In the genomic region with DNA sequence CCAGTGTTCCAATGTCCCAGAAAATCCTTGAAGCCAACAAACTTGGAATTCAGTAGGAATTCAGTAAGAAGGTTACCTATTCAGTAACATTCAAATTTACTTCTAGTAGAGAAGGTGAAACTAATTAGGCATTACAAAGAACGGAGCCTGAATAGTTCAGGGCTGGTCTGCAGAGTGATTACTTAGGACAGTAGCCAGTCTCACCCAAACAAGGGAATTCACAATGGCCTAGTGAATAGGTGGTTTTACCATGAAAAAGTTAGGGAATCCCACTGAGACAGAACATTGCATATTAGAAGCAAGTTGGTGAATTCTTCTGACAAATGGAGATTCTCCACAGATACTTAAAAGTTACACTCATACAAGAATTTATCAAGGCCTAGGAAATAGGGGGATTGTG, we compare ENCODE assay signal across 4 mouse cellular contexts.
A peak's percentile ranks its signal among the peaks of the same experiment; 100 is the strongest.
DNase-seq lines count a peak whose midpoint lies in the region.
"Not testable (repeated sequence)": the region's sequence is repeated elsewhere in the genome, so short reads cannot be mapped to it uniquely, and the experiment has no call there.

No protein-coding gene starts in this region.

- DNase-seq in ES-CJ7 (ENCODE audit: low read depth, low spot score) (peak; percentile 66), ES-E14 (ENCODE audit: low read depth, low spot score) (peak; percentile 25), R1 (ENCODE audit: low read depth, low spot score) (peak; percentile 75), ZHBTc4 (ENCODE audit: low read depth, low spot score) (peak; percentile 70)

- H3K4me1 ChIP-seq in ES-E14 (ENCODE audit: control insufficient read depth in 2 of 2, insufficient read depth in 2 of 2, low read length in 2 of 2, poor library complexity in 1 of 2) = not testable (repeated sequence)

- not testable (repeated sequence) for H3K9ac ChIP-seq in ES-E14 (ENCODE audit: insufficient read depth, low read depth, low read length, poor library complexity, severe bottlenecking)

- in situ Hi-C loops in ES-E14 (cut with MboI; ENCODE audit: low sequenced_read_pairs in 2 of 2, unreplicated experiment in 2 of 2) = not testable (repeated sequence)

- H3K4me3 ChIP-seq in ES-E14 (ENCODE audit: insufficient read depth in 1 of 2, low read depth in 1 of 2, low read length in 2 of 2, poor library complexity in 1 of 2, severe bottlenecking in 1 of 2) = not testable (repeated sequence)

- not testable (repeated sequence) for H3K9me3 ChIP-seq in ES-E14 (ENCODE audit: control insufficient read depth, insufficient read depth, low read depth, low read length)

- H3K36me3 ChIP-seq in ES-E14 (ENCODE audit: control insufficient read depth, insufficient read depth, low read length, poor library complexity, severe bottlenecking) = not testable (repeated sequence)

- H3K27ac ChIP-seq in ES-E14 (ENCODE audit: insufficient read depth, low read depth, low read length, poor library complexity, severe bottlenecking) = not testable (repeated sequence)

Comparison
In these comparisons a context has a peak if more than half of its experiments do, and no peak if none do; other contexts are left out.
1. DNase-seq: peak in every context shown above with its lines; median percentile 75 in R1; 70 in ZHBTc4; 66 in ES-CJ7; 25 in ES-E14.